Comparison of ENCODE assay signal across 7 mouse cellular contexts in genomic region chr5:113956510-113956909, GRCm38 (mm10). TPM values are rescaled to one million over a fixed set of nuclear protein-coding genes. Genes with fewer than 3 reads are reported as not detected.
DNase-seq lines count a peak whose midpoint lies in the region; ATAC-seq and TF ChIP-seq lines count a peak whose summit lies in the region.

No protein-coding gene starts in this region.

- no peaks in the 10 kb centered on the region for H3K27me3 ChIP-seq in hindbrain, embryonic 16.5 days (replicated peaks; ENCODE audit: control insufficient read depth, insufficient read depth, low read length)
- no peaks in the 10 kb centered on the region for H3K27me3 ChIP-seq in midbrain, embryonic 11.5 days (ENCODE audit: control insufficient read depth, insufficient read depth, low read length)

- H3K27ac ChIP-seq in hindbrain, embryonic 16.5 days (ENCODE audit: low read depth, low read length), result no peak overlapping the region
- no peak overlapping the region for H3K27ac ChIP-seq in left cerebral cortex, adult 2 months
- H3K27ac ChIP-seq in midbrain, embryonic 11.5 days (ENCODE audit: low read depth, low read length), result no peak overlapping the region

- WGBS in hindbrain, embryonic 16.5 days, result 7% methylated on average over 4 of the region's 4 CpGs
- 7% methylated on average over 4 of the region's 4 CpGs for WGBS in midbrain, embryonic 11.5 days

- no peak overlapping the region for H3K4me3 ChIP-seq in hindbrain, embryonic 16.5 days (ENCODE audit: low read length)
- H3K4me3 ChIP-seq in left cerebral cortex, adult 2 months, result no peak overlapping the region
- H3K4me3 ChIP-seq in midbrain, embryonic 11.5 days (ENCODE audit: low read depth, low read length), result no peak overlapping the region

- H3K4me2 ChIP-seq in hindbrain, embryonic 16.5 days (ENCODE audit: low read length), result no peak overlapping the region
- H3K4me2 ChIP-seq in midbrain, embryonic 11.5 days, result no peak overlapping the region

- H3K36me3 ChIP-seq in hindbrain, embryonic 16.5 days (ENCODE audit: control insufficient read depth, insufficient read depth, low read length), result peaks cover 20% of the 10 kb centered on the region
- H3K36me3 ChIP-seq in midbrain, embryonic 11.5 days (ENCODE audit: control insufficient read depth, insufficient read depth, low read length), result 0 out of 2 replicates have a peak, but pooled peaks cover 2% of the 10 kb centered on the region

- TF ChIP-seq CTCF in left cerebral cortex, adult 2 months (IDR thresholded peaks at IDR 0.05), result peak; percentile 89

- no peaks in the 10 kb centered on the region for H3K9me3 ChIP-seq in hindbrain, embryonic 16.5 days (ENCODE audit: control insufficient read depth, low read length)
- no peaks in the 10 kb centered on the region for H3K9me3 ChIP-seq in midbrain, embryonic 11.5 days (ENCODE audit: control insufficient read depth, low read length)

- intact Hi-C loops in left cerebral cortex, adult 2 months (cut with DNase I), result loop anchor here (5.0 to 10.0 kb wide), 3 partner anchors 36 to 592 kb away; partner anchors contain the start of gene Ssh1

- no peak overlapping the region for H3K9ac ChIP-seq in hindbrain, embryonic 16.5 days (ENCODE audit: low read depth, low read length)
- no peak overlapping the region for H3K9ac ChIP-seq in midbrain, embryonic 11.5 days (ENCODE audit: low read length)

- DNase-seq in WW6 (ENCODE audit: low read depth, low spot score), result peak; percentile 65
- peak; percentile 73 for DNase-seq in cerebellum, adult 9-11 months
- peak; percentile 58 to 81 for DNase-seq in frontal cortex, postnatal 14 days (ENCODE audit: low spot score in 2 of 2)
- DNase-seq in left cerebral cortex, adult 2 months (ENCODE audit: extremely low spot score in 1 of 2, low spot score in 2 of 2), result peak; percentile 72 to 83
- peak; percentile 100 for DNase-seq in midbrain, embryonic 11.5 days (ENCODE audit: low spot score, missing footprints)
- peak; percentile 87 for DNase-seq in spleen, adult 12 weeks (ENCODE audit: low spot score)

- H3K4me1 ChIP-seq in hindbrain, embryonic 16.5 days (ENCODE audit: control insufficient read depth, insufficient read depth, low read depth, low read length), result no peaks in the 10 kb centered on the region
- H3K4me1 ChIP-seq in midbrain, embryonic 11.5 days (ENCODE audit: control insufficient read depth, insufficient read depth, low read length), result no peaks in the 10 kb centered on the region

- 0 out of 2 replicates have a peak, but pooled peaks have one; percentile 48 for ATAC-seq in hindbrain, embryonic 16.5 days
- 0 out of 2 replicates have a peak, but pooled peaks have one; percentile 42 for ATAC-seq in midbrain, embryonic 11.5 days (ENCODE audit: low FRiP score)

RNA-seq across cellular contexts. Expression of gene Ssh1, which starts 37.2 kb away (rescaled TPM):
- polyA plus RNA-seq in hindbrain, embryonic 16.5 days (2015; fragmentation: Nextera tagmentation; extraction: Ambion mirVana), result 9.6 and 13.2 TPM in 2 replicates
- 10 to 100 TPM; 28.2 to 28.6 TPM for total RNA-seq in left cerebral cortex, adult 2 months (2021)
- 18.8 and 20.8 TPM in 2 replicates for polyA plus RNA-seq in midbrain, embryonic 11.5 days (2014; fragmentation: Nextera tagmentation; extraction: Ambion mirVana)

RNA-seq across cellular contexts. Expression of gene Dao, which starts 47.0 kb away (rescaled TPM):
- not detected in 2 replicates for polyA plus RNA-seq in hindbrain, embryonic 16.5 days (2015; fragmentation: Nextera tagmentation; extraction: Ambion mirVana)
- not detected for total RNA-seq in left cerebral cortex, adult 2 months (2021)
- not detected in 2 replicates for polyA plus RNA-seq in midbrain, embryonic 11.5 days (2014; fragmentation: Nextera tagmentation; extraction: Ambion mirVana)

RNA-seq across cellular contexts. Expression of gene Coro1c, which starts 48.0 kb away (rescaled TPM):
- 176 and 191 TPM in 2 replicates for polyA plus RNA-seq in hindbrain, embryonic 16.5 days (2015; fragmentation: Nextera tagmentation; extraction: Ambion mirVana)
- total RNA-seq in left cerebral cortex, adult 2 months (2021), result 10 to 100 TPM; 77.9 to 84.3 TPM
- polyA plus RNA-seq in midbrain, embryonic 11.5 days (2014; fragmentation: Nextera tagmentation; extraction: Ambion mirVana), result 201 and 205 TPM in 2 replicates
